Mouse (Mus musculus) midbrain, embryonic 15.5 days (tissue): ENCODE results near the gene Bhlhe23. TPM values are rescaled to one million over a fixed set of nuclear protein-coding genes. Genes with fewer than 3 reads are reported as not detected.

Experiments
- ATAC-seq: fragments of 200-750 bp; cut with Nextera tagmentation; replicated peaks from 2 replicates; pipeline ENCODE4 v1.8.0; 2017; ENCODE audit warnings: moderate TSS enrichment
- H3K27ac ChIP-seq: fragments of 300-500 bp; sonication (generic); 2 replicates; pipeline ENCODE4 v1.5.1; 2015; ENCODE audit warnings: mild to moderate bottlenecking, inconsistent platforms
- H3K27me3 ChIP-seq: fragments of 300-500 bp; sonication (generic); replicated peaks from 2 replicates; pipeline ENCODE4 v1.6.1; 2015; ENCODE audit warnings: inconsistent platforms
- H3K36me3 ChIP-seq: fragments of 300-500 bp; sonication (generic); replicated peaks from 2 replicates; pipeline ENCODE4 v1.6.1; 2015; ENCODE audit warnings: inconsistent platforms
- H3K4me1 ChIP-seq: fragments of 300-500 bp; sonication (generic); 2 replicates; pipeline ENCODE4 v1.6.1; 2015; ENCODE audit warnings: inconsistent platforms
- H3K4me2 ChIP-seq: fragments of 300-500 bp; sonication (generic); 2 replicates; pipeline ENCODE4 v1.6.1; 2015; ENCODE audit warnings: inconsistent platforms, mild to moderate bottlenecking, moderate library complexity
- H3K4me3 ChIP-seq: fragments of 300-500 bp; sonication (generic); 2 replicates; pipeline ENCODE4 v1.5.1; 2015; ENCODE audit warnings: mild to moderate bottlenecking, inconsistent platforms
- H3K9ac ChIP-seq: fragments of 300-500 bp; sonication (generic); 2 replicates; pipeline ENCODE4 v1.6.1; 2015; ENCODE audit warnings: mild to moderate bottlenecking, inconsistent platforms
- H3K9me3 ChIP-seq: fragments of 300-500 bp; sonication (generic); 2 replicates; pipeline ENCODE4 v1.6.1; 2016; ENCODE audit warnings: inconsistent platforms
- WGBS: fragments of 180-500 bp; shearing (Covaris S2); methylation state at CpG from one replicate; pipeline ENCODE4 v1.1.7; 2015; ENCODE audit warnings: mixed read lengths; 5-methylcytosine and 5-hydroxymethylcytosine counted together
- polyA plus RNA-seq: library from polyadenylated mRNA; unstranded; fragments of >200 nt; fragmentation: Nextera tagmentation; extraction: Ambion mirVana; gene quantifications from 2 replicates; pipeline ENCODE4 v1.2.1, GENCODE M21; 2015

The Bhlhe23 gene
- polyA plus RNA-seq, result 14.9 and 16.5 TPM in 2 replicates

DNA sequence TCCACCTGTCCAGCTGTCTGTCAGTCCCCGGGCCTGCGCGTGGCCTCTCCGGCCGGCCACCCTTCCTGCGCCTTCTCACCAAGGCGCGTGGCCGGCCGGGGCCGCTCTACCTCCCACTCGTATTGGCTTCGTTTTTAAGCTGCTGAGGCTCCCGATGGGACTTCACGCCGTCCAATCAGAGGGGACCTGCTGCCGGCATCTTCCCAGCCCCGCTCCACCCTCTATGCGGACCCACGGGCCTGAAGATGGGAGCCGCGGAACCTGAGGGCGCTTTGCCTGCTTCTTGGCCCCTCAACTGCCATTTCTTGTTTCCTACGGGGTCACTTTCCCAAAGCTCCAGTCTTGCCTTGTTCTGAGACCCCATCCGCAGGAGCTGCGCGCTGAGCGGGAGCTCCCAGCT is at the start of gene Bhlhe23:
Gene Bhlhe23, minus strand, starts transcription at position 108 of the 400 bp plus-strand sequence.
- under 1% methylated on average over 28 of the region's 28 CpGs for WGBS
- H3K27ac ChIP-seq, result no peak within 1 kb of the TSS
- H3K27me3 ChIP-seq, result peaks cover 78% of the 10 kb centered on the region
- H3K4me1 ChIP-seq, result peaks cover 12% of the 10 kb centered on the region
- H3K4me2 ChIP-seq, result peak within 1 kb of the TSS; percentile 61
- no peaks in the 10 kb centered on the region for H3K36me3 ChIP-seq
- peak within 1 kb of the TSS; percentile 40 for H3K4me3 ChIP-seq
- ATAC-seq, result no peak
- H3K9ac ChIP-seq, result peak within 1 kb of the TSS; percentile 28; the same call in 1 of the 2 replicates
- no peaks in the 10 kb centered on the region for H3K9me3 ChIP-seq

DNA sequence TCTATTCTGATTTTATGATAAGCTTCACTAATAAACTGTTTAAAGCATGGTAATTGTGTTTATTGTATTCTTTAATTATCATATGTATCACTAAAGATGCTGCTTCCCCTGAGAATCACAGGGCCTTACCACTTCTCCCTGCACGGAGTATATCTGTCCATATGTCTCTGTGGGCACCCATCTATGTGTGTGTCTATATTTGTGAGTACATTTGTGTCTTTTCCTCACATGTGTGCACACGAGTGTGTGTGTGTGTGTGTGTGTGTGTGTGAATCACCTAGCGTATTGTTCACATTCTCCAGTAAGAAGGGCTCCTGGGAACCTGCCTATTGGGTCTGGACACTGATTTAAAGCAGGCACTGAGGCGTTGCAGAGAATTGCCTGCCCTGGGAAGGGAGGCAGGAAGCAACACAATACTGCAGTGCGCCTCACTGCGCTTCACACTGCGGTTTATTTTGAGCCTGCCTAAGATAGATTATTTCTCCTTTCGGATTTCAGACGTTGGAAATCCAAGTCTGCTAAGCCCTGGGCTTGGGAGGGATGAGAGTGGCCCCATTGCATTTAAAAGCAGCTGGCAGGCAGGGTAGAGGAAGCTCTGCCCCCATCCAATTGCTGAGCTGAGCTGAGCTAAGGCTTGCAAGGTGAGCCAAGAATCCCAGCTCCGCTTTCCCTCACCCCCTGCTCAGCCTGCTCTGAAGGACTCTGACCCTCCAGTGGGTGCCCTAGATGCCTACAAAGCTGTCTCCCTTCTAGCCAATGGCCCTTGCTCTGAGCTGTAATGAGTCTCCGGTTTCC is 48.6 kb upstream of the Bhlhe23 start:
- H3K9ac ChIP-seq, result no peak overlapping the region

DNA sequence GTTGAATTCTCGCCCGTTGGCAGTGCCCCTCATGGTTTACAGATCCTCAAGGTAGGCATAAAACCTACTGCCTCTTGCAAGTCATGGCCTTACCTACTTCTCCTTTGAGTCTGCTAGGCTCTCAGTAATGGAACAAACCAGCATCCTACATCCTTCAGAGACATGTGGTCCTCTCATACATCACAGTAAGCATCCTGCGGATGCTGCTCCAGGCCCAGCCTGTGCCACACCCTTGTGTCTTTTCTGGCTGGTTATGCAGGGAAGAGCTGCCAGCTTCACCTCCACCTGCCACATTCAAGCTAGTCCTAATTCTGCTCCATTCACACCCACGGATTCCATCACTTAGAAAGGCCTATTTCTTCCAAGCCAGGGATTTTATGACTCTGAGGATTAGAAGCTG is 48.0 kb upstream of the Bhlhe23 start:
- Histone ChIP-seq H3K36me3 (no peaks in the 10 kb centered on the region), H3K27ac (peak overlapping the region; percentile 71), H3K27me3 (no peaks in the 10 kb centered on the region), H3K9me3 (no peaks in the 10 kb centered on the region), H3K4me3 (no peak overlapping the region), H3K4me1 (peaks cover 14% of the 10 kb centered on the region), H3K9ac (no peak overlapping the region), H3K4me2 (no peak overlapping the region)
- no peak for ATAC-seq
- WGBS, result 79% methylated on average over 4 of the region's 4 CpGs

More for the DNA sequence above, 48.6 kb upstream of the Bhlhe23 start:
- H3K36me3 ChIP-seq, result no peaks in the 10 kb centered on the region
- H3K4me2 ChIP-seq, result no peak overlapping the region
- H3K27ac ChIP-seq, result peak overlapping the region; percentile 71
- 18% methylated on average over 11 of the region's 11 CpGs for WGBS
- H3K4me3 ChIP-seq, result no peak overlapping the region
- H3K9me3 ChIP-seq, result no peaks in the 10 kb centered on the region
- H3K27me3 ChIP-seq, result no peaks in the 10 kb centered on the region
- ATAC-seq, result peak; percentile 70
- H3K4me1 ChIP-seq, result peaks cover 14% of the 10 kb centered on the region

DNA sequence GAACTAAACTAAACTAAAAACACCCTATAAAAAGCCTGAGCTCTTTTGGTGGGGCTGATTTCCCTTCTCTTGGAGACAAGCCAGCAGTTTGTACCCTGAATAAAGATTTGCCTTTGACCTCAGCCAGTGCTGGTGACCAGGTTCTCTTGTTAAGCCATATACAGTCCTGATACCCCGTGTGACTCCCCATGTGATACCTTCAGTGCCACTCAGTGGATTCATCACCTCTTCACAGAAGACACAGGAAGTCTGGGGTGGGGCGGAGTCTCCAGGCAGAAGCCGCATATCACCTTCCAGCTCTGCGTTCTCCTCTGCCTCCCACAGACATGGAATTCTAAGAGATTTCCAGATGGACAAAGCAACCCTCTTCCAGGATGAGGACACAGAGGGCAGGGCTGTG is 47.4 kb upstream of the Bhlhe23 start:
- H3K27ac ChIP-seq, result no peak overlapping the region
- no peaks in the 10 kb centered on the region for H3K9me3 ChIP-seq
- H3K4me2 ChIP-seq, result no peak overlapping the region
- H3K4me3 ChIP-seq, result no peak overlapping the region
- H3K4me1 ChIP-seq, result peaks cover 14% of the 10 kb centered on the region
- no peak for ATAC-seq
- H3K9ac ChIP-seq, result no peak overlapping the region
- no peaks in the 10 kb centered on the region for H3K36me3 ChIP-seq
- 75% methylated on average over 4 of the region's 4 CpGs for WGBS
- H3K27me3 ChIP-seq, result no peaks in the 10 kb centered on the region

DNA sequence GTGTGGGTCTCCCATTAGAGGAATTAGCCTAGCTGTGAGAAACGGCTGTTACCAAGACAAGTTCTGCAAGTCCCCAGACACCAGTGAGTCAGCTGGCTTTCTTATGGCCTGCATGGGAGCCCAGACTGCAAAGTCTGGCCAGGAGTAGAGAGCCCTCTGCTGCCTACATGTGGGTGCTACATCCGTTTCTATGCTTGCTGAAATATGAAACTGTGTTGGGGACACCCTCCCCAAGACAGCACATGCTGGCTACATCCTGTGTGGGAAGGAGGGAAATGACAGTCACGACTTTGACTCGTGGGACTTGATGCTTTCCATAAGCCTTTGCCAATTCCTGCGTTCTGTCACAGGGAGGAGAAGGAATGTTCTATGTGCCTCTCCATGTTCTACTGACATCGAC is 45.8 kb upstream of the Bhlhe23 start:
- ATAC-seq, result 0 out of 2 replicates have a peak, but pooled peaks have one; percentile 51
- Histone ChIP-seq H3K36me3 (no peaks in the 10 kb centered on the region), H3K27ac (no peak overlapping the region), H3K27me3 (no peaks in the 10 kb centered on the region), H3K9me3 (no peaks in the 10 kb centered on the region), H3K4me3 (no peak overlapping the region), H3K9ac (no peak overlapping the region), H3K4me1 (peaks cover 14% of the 10 kb centered on the region), H3K4me2 (no peak overlapping the region)
- WGBS, result 41% methylated on average over 6 of the region's 6 CpGs

DNA sequence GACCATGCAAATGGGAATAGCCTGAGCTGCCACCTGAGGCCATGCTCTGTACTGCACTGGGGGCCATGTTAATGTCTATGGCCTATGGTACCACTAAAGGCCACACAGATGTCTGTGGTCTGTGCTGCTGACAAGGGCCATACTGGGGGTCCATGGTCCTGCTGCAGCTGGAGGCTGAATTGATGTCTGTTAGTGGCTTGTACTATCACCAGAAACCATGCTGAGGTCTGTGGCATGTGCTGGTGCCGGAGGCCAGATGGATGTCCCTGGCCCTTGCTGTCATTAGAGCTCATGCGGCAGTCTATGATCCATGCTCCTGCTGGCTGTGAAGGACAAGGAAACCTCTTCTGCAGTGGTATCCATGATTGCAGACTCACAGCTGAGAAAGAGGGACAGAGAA is 42.8 kb upstream of the Bhlhe23 start:
- Histone ChIP-seq H3K27ac (no peak overlapping the region), H3K9me3 (no peaks in the 10 kb centered on the region), H3K4me3 (no peak overlapping the region), H3K36me3 (no peaks in the 10 kb centered on the region), H3K27me3 (no peaks in the 10 kb centered on the region), H3K9ac (no peak overlapping the region), H3K4me1 (peaks cover 6% of the 10 kb centered on the region; the same call in 1 of the 2 replicates), H3K4me2 (no peak overlapping the region)
- no peak for ATAC-seq
- WGBS, result 100% methylated on average over 2 of the region's 2 CpGs

DNA sequence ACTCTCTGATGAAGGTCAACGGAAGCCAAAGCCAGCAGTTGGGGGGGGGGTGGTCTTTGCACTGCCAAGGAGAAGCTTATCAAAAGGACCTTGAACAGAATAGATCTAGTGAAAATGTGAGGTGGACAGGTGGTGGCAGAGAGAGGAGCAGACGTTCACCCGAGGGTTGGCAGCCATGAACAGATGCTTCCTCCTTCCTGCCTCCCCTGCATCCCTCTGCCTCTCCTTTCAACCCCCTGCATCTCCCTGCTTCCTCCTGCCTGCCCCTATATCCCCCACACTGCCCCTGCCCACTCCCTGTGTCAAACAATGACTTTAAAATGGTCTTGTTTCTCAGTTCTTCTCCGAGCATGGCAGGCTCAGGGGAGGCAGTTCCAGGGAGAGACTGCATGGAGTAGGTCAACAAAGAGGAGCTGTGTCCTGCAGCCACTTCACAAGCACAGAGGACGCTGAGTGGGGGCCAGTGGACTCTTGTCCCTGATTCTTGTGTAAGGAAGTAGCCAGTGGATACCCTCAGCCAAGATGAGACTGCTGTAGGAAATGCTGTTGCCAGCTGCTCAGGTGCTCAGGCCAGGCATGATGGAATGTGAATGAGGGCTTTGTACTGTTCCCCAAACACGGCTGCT is 39.9 kb upstream of the Bhlhe23 start:
- 62% methylated on average over 6 of the region's 6 CpGs for WGBS
- ATAC-seq, result no peak
- peak overlapping the region; percentile 56; the same call in 1 of the 2 replicates for H3K27ac ChIP-seq
- H3K4me2 ChIP-seq, result no peak overlapping the region
- H3K4me1 ChIP-seq, result peaks cover 6% of the 10 kb centered on the region; the same call in 1 of the 2 replicates
- no peak overlapping the region for H3K4me3 ChIP-seq
- H3K36me3 ChIP-seq, result no peaks in the 10 kb centered on the region
- H3K9ac ChIP-seq, result no peak overlapping the region
- no peaks in the 10 kb centered on the region for H3K27me3 ChIP-seq
- no peaks in the 10 kb centered on the region for H3K9me3 ChIP-seq

DNA sequence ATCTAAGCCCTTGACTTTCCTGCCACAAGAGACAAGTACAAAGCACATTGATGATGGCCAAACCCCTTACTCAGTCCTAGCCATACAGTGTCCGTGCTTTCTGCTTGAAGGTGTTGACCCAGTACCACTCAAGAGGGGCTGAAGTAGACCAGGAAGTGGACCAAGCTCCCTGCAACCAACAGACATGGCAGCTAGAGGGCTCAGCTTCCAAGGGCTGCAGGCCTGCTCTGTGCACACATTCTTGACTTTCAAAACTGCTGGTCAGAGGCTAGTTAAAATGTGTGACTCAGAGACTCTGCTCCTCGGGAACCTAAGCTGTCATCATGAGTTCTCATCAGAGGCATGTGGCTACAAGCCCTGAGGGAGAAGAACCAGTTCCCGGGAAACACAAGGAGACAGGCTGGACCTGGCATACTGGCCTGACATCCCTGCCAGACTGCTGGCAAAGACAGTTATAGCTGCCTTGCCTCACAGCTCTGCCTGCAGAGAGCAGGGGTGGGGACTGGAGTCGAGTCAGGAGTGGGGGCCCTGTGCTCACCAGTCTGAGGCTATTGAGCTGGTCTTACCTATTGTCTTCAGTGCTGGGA is 37.4 kb upstream of the Bhlhe23 start:
- H3K4me2 ChIP-seq, result no peak overlapping the region
- 74% methylated on average over 4 of the region's 4 CpGs for WGBS
- H3K4me1 ChIP-seq, result peaks cover 6% of the 10 kb centered on the region; the same call in 1 of the 2 replicates
- H3K36me3 ChIP-seq, result no peaks in the 10 kb centered on the region
- H3K9me3 ChIP-seq, result no peaks in the 10 kb centered on the region
- no peaks in the 10 kb centered on the region for H3K27me3 ChIP-seq
- ATAC-seq, result no peak
- no peak overlapping the region for H3K4me3 ChIP-seq
- H3K9ac ChIP-seq, result no peak overlapping the region
- H3K27ac ChIP-seq, result no peak overlapping the region

DNA sequence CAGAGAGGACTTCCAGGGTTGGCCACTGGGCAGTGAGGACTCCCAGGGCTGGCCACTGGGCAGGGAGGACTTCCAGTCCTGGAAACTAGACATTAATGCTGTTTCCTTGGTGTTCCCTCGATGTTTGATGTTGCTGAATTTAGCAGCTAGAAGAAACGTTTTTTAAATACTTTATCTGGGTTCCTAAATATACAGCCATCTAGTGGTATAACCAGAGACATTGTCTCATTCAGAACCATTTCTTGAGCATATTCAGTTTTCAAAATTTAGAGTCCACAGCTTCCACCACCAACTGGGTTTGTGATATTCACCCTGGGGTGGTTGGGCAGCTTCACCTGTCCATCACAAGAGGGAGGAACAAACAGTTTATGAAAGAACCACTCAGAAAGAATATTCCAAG is 34.3 kb upstream of the Bhlhe23 start:
- no peak overlapping the region for H3K9ac ChIP-seq
- no peak overlapping the region for H3K27ac ChIP-seq
- H3K4me1 ChIP-seq, result no peaks in the 10 kb centered on the region
- ATAC-seq, result no peak
- no peaks in the 10 kb centered on the region for H3K36me3 ChIP-seq
- H3K4me2 ChIP-seq, result no peak overlapping the region
- no peaks in the 10 kb centered on the region for H3K9me3 ChIP-seq
- H3K27me3 ChIP-seq, result no peaks in the 10 kb centered on the region
- no peak overlapping the region for H3K4me3 ChIP-seq
- WGBS, result 69% methylated on average over 2 of the region's 2 CpGs

DNA sequence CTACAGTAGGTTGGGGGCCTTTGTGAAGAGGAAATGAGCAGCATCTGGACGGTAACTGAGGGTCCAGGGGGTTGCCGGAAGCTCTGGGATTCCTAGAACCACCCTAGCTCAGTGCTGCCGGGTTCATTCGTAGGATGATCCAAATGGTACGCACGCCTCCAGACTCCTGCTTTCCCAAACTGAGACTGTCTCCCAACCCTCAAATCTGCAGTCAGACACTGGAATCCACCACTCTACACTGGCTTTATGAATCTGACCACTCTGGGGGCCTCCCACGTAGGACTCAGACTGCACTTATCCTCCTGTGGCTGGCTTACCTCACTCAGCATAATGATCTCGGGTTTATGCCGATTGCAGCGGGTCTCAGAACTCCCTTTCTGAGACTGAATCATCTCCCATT is 32.8 kb upstream of the Bhlhe23 start:
- Histone ChIP-seq H3K9me3 (no peaks in the 10 kb centered on the region), H3K27me3 (no peaks in the 10 kb centered on the region), H3K4me3 (no peak overlapping the region), H3K27ac (no peak overlapping the region), H3K36me3 (no peaks in the 10 kb centered on the region), H3K9ac (no peak overlapping the region), H3K4me2 (no peak overlapping the region), H3K4me1 (no peaks in the 10 kb centered on the region)
- no peak for ATAC-seq
- WGBS, result 73% methylated on average over 10 of the region's 10 CpGs

DNA sequence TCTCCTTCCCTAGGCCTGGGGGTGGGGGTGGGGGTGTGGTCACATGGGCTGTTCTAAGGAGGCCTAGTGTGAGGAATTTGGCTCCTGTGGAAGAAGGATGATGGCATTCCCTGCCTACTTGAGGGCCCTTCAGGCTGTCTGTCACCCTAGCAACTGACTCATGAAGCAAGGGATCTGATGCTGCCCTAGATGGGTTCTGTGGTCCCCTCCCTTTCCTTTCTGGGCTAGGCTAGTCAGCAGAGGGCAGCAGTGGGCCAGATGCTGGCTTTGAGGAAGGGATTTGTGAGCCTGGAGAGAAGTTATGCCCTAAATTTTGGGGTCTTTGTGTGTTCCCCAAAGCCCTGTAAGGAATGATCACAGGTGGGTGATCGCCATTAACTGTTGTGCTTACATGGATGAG is 29.3 kb upstream of the Bhlhe23 start:
- no peaks in the 10 kb centered on the region for H3K4me1 ChIP-seq
- H3K36me3 ChIP-seq, result no peaks in the 10 kb centered on the region
- no peak overlapping the region for H3K9ac ChIP-seq
- no peak overlapping the region for H3K4me3 ChIP-seq
- H3K4me2 ChIP-seq, result no peak overlapping the region
- H3K27ac ChIP-seq, result no peak overlapping the region
- peak; percentile 76 for ATAC-seq
- H3K9me3 ChIP-seq, result no peaks in the 10 kb centered on the region
- no peaks in the 10 kb centered on the region for H3K27me3 ChIP-seq
- WGBS, result 29% methylated on average over 1 of the region's 1 CpGs

DNA sequence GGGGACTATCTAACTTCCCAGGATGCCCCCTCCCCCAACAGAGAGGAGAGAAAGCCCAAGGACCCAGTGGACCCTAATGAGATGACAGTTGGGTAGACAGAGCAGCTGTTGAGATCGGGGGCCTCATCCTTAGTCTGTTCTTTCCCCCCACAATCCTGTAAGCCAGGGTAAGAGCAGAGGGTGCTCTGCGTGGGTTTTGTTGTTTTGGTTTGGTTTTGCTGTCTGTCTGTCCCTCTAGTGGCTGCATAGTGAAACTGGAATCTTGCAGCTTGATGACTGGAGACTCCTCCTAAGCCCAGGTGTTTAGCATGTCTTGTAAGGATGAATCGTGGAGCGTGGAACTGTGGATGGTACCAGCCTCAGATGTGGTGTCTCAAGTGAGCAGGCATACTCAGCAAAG is 19.3 kb upstream of the Bhlhe23 start:
- ATAC-seq, result no peak
- 47% methylated on average over 4 of the region's 4 CpGs for WGBS
- no peaks in the 10 kb centered on the region for H3K4me1 ChIP-seq

More for the DNA sequence above, 19.3 kb upstream of the Bhlhe23 start:
- no peaks in the 10 kb centered on the region for H3K36me3 ChIP-seq
- H3K4me2 ChIP-seq, result no peak overlapping the region
- H3K27ac ChIP-seq, result no peak overlapping the region
- no peak overlapping the region for H3K9ac ChIP-seq
- H3K4me3 ChIP-seq, result no peak overlapping the region
- no peaks in the 10 kb centered on the region for H3K9me3 ChIP-seq
- H3K27me3 ChIP-seq, result no peaks in the 10 kb centered on the region
